Mouse (Mus musculus) liver, adult 2 months (tissue): ENCODE results near the gene Fhit.

Experiments used
- CTCF ChIP-seq: fragments of 200-500 bp; IDR thresholded peaks from 2 replicates; pipeline ENCODE4 v1.5.1; 2011; ENCODE audit warnings: low read depth, low read length, control low read depth
- POLR2A ChIP-seq: fragments of 200-500 bp; IDR thresholded peaks from 2 replicates; pipeline ENCODE4 v1.6.1; 2011; ENCODE audit warnings: low read length, control low read depth; ENCODE audit not compliant: insufficient read depth; ENCODE audit errors: extremely low read depth

GRCm38 (mm10) chr14:10166641-10167429, 995.0 kb downstream of the Fhit start:
- no peak for TF ChIP-seq POLR2A
- TF ChIP-seq CTCF, result no peak
